8 mouse cellular contexts compared by ENCODE assay signal in the genomic region with DNA sequence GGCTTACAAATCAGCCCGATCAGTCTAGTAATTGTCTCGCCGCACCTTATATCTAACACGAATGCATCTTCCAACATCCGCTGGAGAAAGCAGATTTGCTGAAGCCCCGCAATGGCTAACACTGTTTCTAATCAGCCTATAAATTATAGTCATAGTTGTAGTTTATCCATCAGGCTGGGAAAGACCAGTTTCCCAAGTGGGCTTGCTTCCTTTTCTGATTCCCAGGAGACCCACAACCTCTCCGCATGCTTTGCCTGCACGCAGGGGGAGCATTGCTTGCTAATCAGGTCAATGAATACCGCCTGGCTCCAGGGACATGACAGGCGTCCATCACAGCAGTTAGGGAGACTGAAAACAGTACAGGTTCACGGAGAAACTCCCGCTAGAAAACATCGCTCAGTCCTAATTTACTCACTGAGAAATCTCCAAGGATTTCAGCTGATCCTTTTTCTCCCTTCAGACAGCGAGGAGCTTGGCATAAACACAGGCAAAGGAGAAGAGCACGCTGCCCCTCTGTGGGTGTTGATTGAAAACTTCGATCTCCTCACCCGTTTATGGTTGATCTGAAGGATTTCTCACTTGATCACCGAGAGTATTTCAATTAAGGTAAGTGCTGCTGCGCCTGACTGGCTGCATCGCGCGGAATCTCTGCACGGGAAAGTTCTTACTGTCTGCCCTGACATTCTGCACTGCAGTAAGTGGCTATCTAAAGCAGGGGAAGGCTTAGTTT.
DNase-seq lines count a peak whose midpoint lies in the region; ATAC-seq and TF ChIP-seq lines count a peak whose summit lies in the region.

No protein-coding gene starts in this region.

- TF ChIP-seq CTCF in heart, postnatal 0 days (IDR thresholded peaks at IDR 0.05; ENCODE audit: low read depth), result no peak
- TF ChIP-seq CTCF in stomach, postnatal 0 days (IDR thresholded peaks at IDR 0.05; ENCODE audit: low read depth), result no peak

- peak overlapping the region; percentile 69 for H3K4me2 ChIP-seq in heart, postnatal 0 days (ENCODE audit: low read depth, low read length)
- peak overlapping the region; percentile 81 for H3K4me2 ChIP-seq in hindbrain, embryonic 14.5 days (replicated peaks)
- peak overlapping the region; percentile 46 for H3K4me2 ChIP-seq in stomach, postnatal 0 days (replicated peaks; ENCODE audit: low read depth)

- peak overlapping the region; percentile 41 for H3K4me3 ChIP-seq in heart, postnatal 0 days (ENCODE audit: low read depth, low read length)
- peak overlapping the region; percentile 40 for H3K4me3 ChIP-seq in hindbrain, embryonic 14.5 days (replicated peaks; ENCODE audit: low read length)
- peak overlapping the region; percentile 23 for H3K4me3 ChIP-seq in stomach, postnatal 0 days (ENCODE audit: low read depth, low read length)

- TF ChIP-seq EP300 in heart, postnatal 0 days (IDR thresholded peaks at IDR 0.05; ENCODE audit: low read depth), result no peak
- TF ChIP-seq EP300 in stomach, postnatal 0 days (optimal IDR thresholded peaks at IDR 0.05), result no peak

- H3K9ac ChIP-seq in heart, postnatal 0 days (replicated peaks; ENCODE audit: low read depth, low read length), result peak overlapping the region; percentile 33; the same call in 1 of the 2 replicates
- H3K9ac ChIP-seq in hindbrain, embryonic 14.5 days, result peak overlapping the region; percentile 62
- H3K9ac ChIP-seq in stomach, postnatal 0 days (ENCODE audit: low read length), result no peak overlapping the region; the same call in 1 of the 2 replicates

- H3K4me1 ChIP-seq in heart, postnatal 0 days (ENCODE audit: control insufficient read depth, insufficient read depth), result 0 out of 2 replicates have a peak, but pooled peaks cover 3% of the 10 kb centered on the region
- H3K4me1 ChIP-seq in hindbrain, embryonic 14.5 days (replicated peaks; ENCODE audit: control insufficient read depth, insufficient read depth, low read length), result no peaks in the 10 kb centered on the region
- no peaks in the 10 kb centered on the region; the same call in 1 of the 2 replicates for H3K4me1 ChIP-seq in stomach, postnatal 0 days (replicated peaks; ENCODE audit: control insufficient read depth, insufficient read depth)

- no peak for DNase-seq in heart, postnatal 0 days (ENCODE audit: low spot score)
- no peak for DNase-seq in heart, adult 8-10 months (ENCODE audit: low spot score)
- peak; percentile 46 for DNase-seq in embryo, embryonic 11 days
- DNase-seq in hindbrain, embryonic 14.5 days (ENCODE audit: low spot score), result peak; percentile 42
- DNase-seq in mesoderm, embryonic 11.5 days (ENCODE audit: low read depth, low spot score), result peak; percentile 50
- no peak for DNase-seq in stomach, postnatal 0 days (ENCODE audit: low spot score)
- DNase-seq in urinary bladder, postnatal 14 days (ENCODE audit: low spot score), result no peak

- no peaks in the 10 kb centered on the region for H3K36me3 ChIP-seq in heart, postnatal 0 days (replicated peaks; ENCODE audit: control insufficient read depth, insufficient read depth, low read length)
- H3K36me3 ChIP-seq in hindbrain, embryonic 14.5 days (replicated peaks; ENCODE audit: control insufficient read depth, insufficient read depth), result no peaks in the 10 kb centered on the region
- no peaks in the 10 kb centered on the region for H3K36me3 ChIP-seq in stomach, postnatal 0 days (ENCODE audit: control insufficient read depth, insufficient read depth, low read length)

- ATAC-seq in heart, postnatal 0 days (ENCODE audit: insufficient read depth, low read depth), result no peak
- peak; percentile 51; the same call in 1 of the 2 replicates for ATAC-seq in hindbrain, embryonic 14.5 days (ENCODE audit: low FRiP score)
- no peak for ATAC-seq in stomach, postnatal 0 days (ENCODE audit: low FRiP score, low TSS enrichment)
- ATAC-seq in granulocyte monocyte progenitor cell, adult 5-6 weeks (replicated peaks; ENCODE audit: poor library complexity, severe bottlenecking), result no peak

- H3K9me3 ChIP-seq in heart, postnatal 0 days (replicated peaks; ENCODE audit: control insufficient read depth, low read length), result no peaks in the 10 kb centered on the region
- H3K9me3 ChIP-seq in hindbrain, embryonic 14.5 days (ENCODE audit: control insufficient read depth, low read length), result no peaks in the 10 kb centered on the region
- no peaks in the 10 kb centered on the region for H3K9me3 ChIP-seq in stomach, postnatal 0 days (ENCODE audit: control insufficient read depth, low read length)

- H3K27ac ChIP-seq in heart, postnatal 0 days (ENCODE audit: low read depth), result no peak overlapping the region
- H3K27ac ChIP-seq in hindbrain, embryonic 14.5 days, result peak overlapping the region; percentile 62
- no peak overlapping the region for H3K27ac ChIP-seq in stomach, postnatal 0 days (replicated peaks)

- no peaks in the 10 kb centered on the region for H3K27me3 ChIP-seq in heart, postnatal 0 days (ENCODE audit: control insufficient read depth, insufficient read depth, low read length)
- H3K27me3 ChIP-seq in hindbrain, embryonic 14.5 days (ENCODE audit: control insufficient read depth, insufficient read depth, low read length), result no peaks in the 10 kb centered on the region
- H3K27me3 ChIP-seq in stomach, postnatal 0 days (ENCODE audit: control insufficient read depth, insufficient read depth, low read length), result no peaks in the 10 kb centered on the region

- WGBS in heart, postnatal 0 days, result 18% methylated on average over 23 of the region's 23 CpGs
- WGBS in hindbrain, embryonic 14.5 days, result 10% methylated on average over 23 of the region's 23 CpGs
- WGBS in stomach, postnatal 0 days, result 16% methylated on average over 23 of the region's 23 CpGs

Comparison
In these comparisons a context has a peak if more than half of its experiments do, and no peak if none do; other contexts are left out.
1. DNase-seq: peak in embryo, embryonic 11 days (single experiment), hindbrain, embryonic 14.5 days (single experiment) and mesoderm, embryonic 11.5 days (single experiment); none in heart, postnatal 0 days (single experiment), heart, adult 8-10 months (single experiment), stomach, postnatal 0 days (single experiment) and urinary bladder, postnatal 14 days (single experiment).
2. Peak in every context shown above with its lines, with median percentiles within 50 percentile points of each other: H3K4me2 ChIP-seq and H3K4me3 ChIP-seq.